Mouse (Mus musculus) fibroblast of lung, adult 2 months (primary cell): Measurements from ENCODE around the gene Atxn3.
"Not testable (repeated sequence)": the region's sequence is repeated elsewhere in the genome, so short reads cannot be mapped to it uniquely, and the experiment has no call there.

Experiments used
- DNase-seq: peaks from one replicate; pipeline ENCODE4 v3.0.0-alpha.2; 2011; ENCODE audit warnings: low read depth

Atxn3 gene

DNA sequence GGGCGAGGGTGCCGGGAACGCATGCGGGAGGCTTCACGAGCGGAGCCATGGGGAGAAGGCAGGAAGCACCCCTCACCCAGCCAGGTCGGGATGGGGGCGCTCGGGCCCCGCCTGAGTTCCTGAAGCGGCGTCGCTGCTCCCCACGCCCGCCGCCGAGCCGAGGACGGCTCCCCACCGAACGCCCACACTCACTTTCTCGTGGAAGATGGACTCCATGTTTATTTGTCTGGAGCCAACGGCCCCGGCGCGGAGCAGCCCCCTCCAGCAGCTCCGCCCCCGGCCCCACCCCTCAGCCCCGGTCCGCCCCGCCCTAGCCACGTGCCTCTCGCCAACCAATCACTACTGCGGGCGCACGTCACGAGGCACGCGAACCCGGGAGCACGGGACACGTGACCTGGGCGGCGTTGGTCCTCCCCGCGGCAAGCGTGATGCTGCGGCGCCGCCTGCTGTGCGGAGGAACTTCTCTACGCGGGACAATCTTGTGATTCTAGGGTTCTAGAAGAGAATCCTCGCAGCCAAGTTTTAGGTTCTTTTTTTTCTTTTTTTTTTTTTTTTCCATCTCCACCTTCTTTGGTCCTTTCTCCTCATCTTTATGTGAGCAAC lies at the start of gene Atxn3:
TSS of gene Atxn3 (minus strand) at position 305 of the 603 bp plus-strand sequence.
- peak; percentile 87 for DNase-seq

DNA sequence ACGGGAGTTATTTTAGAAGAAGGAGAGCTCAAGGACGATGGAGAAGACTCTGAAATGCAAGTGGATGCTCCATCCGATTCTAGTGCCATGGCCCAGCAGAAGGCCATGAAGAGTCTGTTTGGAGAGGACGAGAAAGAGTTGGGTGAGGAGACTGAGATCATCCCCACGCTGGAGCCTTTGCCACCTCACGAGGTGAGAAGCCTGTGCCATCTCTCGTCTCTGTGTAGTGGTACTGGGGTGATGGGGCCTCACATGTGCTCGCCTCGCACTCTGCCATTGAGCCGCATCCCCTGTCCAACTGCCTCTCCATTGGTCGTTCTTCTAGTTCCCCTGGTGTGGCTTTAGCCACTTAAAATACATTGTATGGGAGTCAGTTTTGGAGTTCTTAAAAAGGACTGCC lies 42.7 kb upstream of the Atxn3 start:
- no peak for DNase-seq

DNA sequence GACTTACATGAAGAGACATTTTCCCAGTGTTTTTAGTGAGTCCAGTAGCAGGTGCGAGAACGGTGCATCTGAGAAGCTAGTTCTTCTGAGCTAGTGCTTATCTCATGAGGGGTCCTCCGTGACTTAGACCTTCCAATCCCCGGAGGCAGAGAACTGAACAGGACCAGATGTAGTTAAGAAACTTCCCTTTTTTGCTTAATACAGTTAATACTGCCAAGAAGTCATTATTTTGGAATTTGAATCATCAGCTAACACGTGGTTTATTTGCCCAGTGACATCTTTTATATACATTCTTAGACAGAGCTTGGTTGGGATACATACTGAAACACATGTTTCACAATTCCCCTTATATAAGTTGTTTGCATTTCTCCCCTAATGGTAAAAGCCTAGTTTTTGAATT lies 40.9 kb upstream of the Atxn3 start:
- DNase-seq: no peak

GRCm38 (mm10) chr12:101994576-101995467 lies 36.8 kb upstream of the Atxn3 start:
- no peak for DNase-seq

GRCm38 (mm10) chr12:101987659-101988058 lies 29.6 kb upstream of the Atxn3 start:
- DNase-seq: no peak

DNA sequence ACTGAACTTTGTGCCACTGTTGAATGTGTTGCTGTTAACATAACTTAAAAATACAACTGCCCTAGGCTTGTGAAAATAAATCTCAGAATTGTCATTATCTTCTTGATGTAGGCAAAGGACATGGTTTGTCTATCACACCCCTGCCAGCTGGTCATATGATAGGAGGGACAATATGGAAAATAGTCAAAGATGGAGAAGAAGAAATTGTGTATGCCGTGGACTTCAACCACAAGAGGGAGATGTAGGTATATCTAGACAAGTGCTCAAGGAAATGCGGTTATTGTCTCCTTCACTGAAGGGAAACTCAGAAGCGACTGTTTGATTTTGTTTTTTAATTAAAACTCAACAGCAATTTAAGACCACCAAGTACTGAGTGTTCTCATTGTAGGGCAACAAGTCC lies 27.1 kb upstream of the Atxn3 start:
- DNase-seq: no peak

- DNase-seq: no peak
Measured at GRCm38 (mm10) chr12:101982977-101983376, 24.9 kb upstream of the Atxn3 start.

DNA sequence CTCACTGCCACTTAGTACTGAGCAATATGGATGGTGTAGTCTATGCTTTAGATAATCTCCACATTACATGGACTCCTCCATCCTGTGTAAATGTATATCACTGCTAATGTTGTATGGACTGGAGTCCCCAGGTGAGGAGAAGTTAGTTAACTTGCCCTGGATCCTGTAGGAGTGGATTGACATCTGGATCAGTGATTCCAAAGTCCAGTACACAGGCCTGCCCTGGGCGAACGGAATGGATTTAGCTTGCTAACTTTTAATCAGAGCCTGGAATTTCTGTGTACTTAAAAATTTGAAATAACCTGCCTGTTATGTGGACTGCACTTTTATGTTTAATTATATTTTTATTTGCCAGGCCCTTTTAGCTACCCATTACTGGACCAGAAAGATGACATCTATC lies 23.5 kb upstream of the Atxn3 start:
- DNase-seq: no peak

GRCm38 (mm10) chr12:101980266-101980665 lies 22.2 kb upstream of the Atxn3 start:
- no peak for DNase-seq

GRCm38 (mm10) chr12:101979213-101979750 lies 21.2 kb upstream of the Atxn3 start:
- no peak for DNase-seq

GRCm38 (mm10) chr12:101978588-101978987 lies 20.5 kb upstream of the Atxn3 start:
- no peak for DNase-seq

- DNase-seq: no peak
Measured at GRCm38 (mm10) chr12:101978162-101978561, 20.1 kb upstream of the Atxn3 start.

DNA sequence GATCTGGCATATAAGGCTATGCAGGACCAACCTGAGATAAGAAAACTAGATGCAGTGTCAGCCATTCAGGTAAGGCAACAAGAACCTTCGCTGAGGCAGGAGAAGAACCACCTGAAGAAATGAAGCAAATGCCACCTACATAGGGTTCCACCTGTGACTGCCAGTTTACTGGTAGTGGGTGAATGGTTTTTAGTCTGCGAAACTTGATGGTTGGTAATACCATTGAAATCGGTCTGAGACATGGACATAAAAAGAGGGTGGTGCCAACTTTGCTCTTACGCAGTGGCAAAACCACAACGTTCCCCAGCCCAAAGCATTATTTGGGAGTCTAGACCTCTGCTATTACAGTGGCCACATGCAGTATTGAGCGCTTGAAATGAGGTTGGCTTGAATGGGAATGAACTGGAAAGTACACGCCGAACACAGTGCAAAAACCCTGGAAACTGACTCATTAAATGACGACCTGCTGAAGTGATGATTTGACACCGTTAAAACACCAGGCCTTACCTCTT lies 19.4 kb upstream of the Atxn3 start:
- DNase-seq: no peak

- DNase-seq: no peak
Measured at GRCm38 (mm10) chr12:101976651-101977403, 18.8 kb upstream of the Atxn3 start.

- DNase-seq: peak; percentile 62
Measured at GRCm38 (mm10) chr12:101975601-101976571, 17.8 kb upstream of the Atxn3 start, which contains the start of gene Cpsf2. Cpsf2 (plus strand) TSS chr12:101975988.

GRCm38 (mm10) chr12:101975167-101975600 lies 17.1 kb upstream of the Atxn3 start:
- no peak for DNase-seq

DNA sequence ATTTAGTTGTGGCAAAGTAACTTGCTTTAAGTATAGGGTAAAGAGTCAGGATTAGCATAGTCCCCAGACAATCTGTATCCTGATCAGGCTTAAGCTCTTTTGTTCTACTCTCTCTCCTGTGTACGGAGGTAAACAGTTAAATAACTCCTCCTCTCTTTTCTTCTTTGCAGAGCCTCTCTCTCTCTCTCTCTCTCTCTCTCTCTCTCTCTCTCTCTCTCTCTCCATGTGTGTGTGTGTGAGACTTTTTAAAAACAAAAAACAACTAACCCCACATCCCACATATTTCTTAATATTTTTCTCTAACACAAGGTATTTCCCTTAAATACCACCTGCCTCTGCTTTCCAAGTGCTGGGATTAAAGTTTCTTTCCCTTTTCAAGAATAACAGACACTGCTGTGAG lies 16.5 kb upstream of the Atxn3 start:
- no peak for DNase-seq

DNA sequence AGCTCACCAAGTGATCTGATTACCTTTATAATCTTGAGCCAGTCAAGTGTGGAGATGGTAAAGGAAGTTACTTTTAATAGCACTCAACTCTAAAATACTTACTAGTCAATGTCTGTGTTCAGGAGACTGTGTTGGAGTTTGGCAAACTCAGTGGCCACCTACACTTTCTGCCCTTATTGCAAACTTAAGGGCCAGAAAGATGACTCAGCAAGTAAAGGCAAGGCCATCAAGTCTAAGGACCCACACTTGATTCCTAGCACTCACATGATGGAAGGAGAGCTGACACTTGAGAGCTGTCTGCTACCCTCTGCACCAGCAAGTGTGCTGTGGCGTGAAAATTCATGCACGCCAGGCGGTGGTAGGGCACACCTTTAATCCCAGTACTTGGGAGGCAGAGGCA lies 14.2 kb upstream of the Atxn3 start:
- DNase-seq: no peak

- no peak for DNase-seq
Measured at GRCm38 (mm10) chr12:101971311-101971710, 13.3 kb upstream of the Atxn3 start.

DNA sequence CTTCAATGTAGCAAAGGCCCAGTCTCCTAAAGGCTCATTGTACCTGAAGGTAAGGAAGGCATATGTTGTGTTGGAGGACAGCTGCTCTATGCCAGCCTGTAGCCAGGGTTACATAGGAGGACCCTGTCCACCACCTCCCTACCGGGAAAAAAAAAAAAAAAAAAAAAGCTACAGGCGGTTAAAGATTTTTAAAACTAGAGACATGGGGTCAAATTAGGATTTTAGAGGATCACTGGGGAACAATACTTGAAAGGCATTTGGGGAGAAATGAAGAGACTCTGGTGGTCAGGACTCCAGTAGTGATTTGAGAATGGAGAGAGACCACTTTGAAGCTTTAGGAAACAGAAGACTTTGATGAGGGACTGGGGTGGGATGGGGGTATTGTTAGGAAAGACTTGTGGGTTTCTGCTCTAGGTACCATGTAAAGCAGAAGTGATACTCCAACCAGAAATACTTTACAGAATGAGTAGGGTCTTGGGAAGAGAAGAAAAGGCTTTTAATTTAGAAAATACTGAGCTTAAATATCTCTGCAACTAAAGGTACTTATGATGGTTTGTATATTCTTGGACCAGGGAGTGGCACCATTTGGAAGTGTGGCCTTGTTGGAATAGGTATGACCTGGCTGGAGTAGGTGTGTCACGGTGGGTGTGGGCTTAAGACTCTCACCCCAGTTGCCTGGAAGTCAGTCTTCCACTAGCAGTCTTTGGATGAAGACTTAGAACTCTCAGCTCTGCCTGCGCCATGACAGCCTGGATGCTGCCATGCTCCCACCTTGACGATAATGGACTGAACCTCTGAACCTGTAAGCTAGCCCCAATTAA lies 1.1 kb upstream of the Atxn3 start:
- DNase-seq: not testable (repeated sequence)
